Mouse (Mus musculus): ENCODE results near the gene Flcn. TPM values are rescaled to one million over a fixed set of nuclear protein-coding genes. Genes with fewer than 3 reads are reported as not detected.

Flcn gene
- total RNA-seq, 2 experiments from 2014 or later: 37.0 to 38.7 TPM

DNA sequence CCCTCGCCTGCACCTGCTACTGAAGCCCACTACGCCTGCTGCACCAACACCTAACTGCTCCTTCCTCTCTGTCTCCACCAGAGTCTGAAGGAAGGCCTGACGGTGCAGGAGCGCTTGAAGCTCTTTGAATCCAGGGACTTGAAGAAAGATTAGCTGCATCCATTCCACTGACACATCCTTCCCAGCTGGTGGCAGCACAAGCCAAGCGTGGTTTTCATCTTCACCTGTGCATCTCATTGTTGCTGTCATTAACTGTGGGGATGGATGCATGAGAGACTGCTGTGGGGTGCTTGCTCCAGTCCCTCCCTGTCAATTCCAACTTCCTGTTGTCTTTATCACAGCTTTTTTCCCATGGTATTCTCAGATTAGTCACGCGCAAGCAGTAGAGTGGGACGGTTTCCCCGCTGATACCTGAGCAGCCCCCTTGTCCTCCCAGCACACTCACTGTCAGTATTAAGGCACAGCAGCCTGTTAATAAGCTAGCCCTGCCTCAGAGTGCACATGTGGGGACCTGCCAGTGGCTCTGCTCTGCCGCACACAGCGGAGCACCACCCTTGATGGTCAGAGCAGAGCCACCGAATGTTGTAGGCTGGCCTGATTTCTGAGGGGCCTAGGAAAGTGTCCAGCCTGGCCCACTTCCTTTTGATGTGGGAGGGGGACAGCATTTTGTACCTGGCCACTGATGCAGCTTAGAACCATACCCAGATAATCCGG is 34.2 kb downstream of the Flcn start:
- intact Hi-C loops (cut with DNase I): no loop called here
- DNase-seq (ENCODE audit: low spot score in 2 of 2): no peak

DNA sequence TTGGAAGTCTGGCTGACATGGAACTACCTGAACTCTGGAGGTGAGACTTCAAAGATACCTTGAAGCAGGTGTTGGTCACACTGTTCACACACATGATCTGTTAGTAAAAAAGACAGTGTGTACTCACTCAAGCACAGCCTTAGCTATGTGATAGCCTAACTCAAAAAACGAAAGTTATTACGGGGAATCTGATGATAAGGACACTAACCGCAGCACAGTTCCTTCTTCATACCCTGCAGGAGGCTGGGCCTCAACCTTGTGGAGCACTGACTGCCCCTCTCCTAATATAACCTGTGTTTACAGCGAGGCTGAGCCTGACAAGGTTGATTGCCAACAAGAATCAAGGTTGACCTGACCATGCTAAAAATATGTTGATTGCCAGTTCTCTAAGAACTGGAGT is 35.3 kb downstream of the Flcn start:
- DNase-seq (ENCODE audit: low spot score in 2 of 2): no peak
- intact Hi-C loops (cut with DNase I): no loop called here

- intact Hi-C loops (cut with DNase I): no loop called here
- DNase-seq (ENCODE audit: low spot score in 2 of 2): no peak
Observed at GRCm38 (mm10) chr11:59772902-59773301, 36.9 kb downstream of the Flcn start.

- intact Hi-C loops (cut with DNase I): no loop called here
- no peak for DNase-seq (ENCODE audit: low spot score in 2 of 2)
Observed at GRCm38 (mm10) chr11:59772291-59772690, 37.5 kb downstream of the Flcn start.

DNA sequence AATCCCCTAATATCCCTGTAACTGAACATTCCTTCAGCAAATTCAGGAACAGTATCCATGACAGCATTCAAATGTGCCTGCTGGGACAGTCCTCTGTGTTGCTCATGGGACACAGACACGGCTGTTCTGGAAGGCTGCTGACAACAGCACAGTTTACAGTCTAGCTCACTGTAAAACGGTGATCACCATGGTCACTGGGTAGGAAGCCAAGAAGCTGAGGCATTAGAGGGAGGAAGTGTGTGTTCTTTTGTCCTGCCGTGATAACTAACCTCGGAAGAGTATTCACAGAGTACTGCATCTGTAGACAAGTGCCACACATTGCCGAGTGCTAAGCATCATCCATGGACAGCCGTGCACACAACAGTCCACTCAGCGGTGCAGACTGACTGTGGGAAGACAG is 39.1 kb downstream of the Flcn start:
- intact Hi-C loops (cut with DNase I): no loop called here
- no peak for DNase-seq (ENCODE audit: low spot score in 2 of 2)

GRCm38 (mm10) chr11:59769738-59770137 is 40.1 kb downstream of the Flcn start:
- no peak for DNase-seq (ENCODE audit: low spot score in 2 of 2)
- intact Hi-C loops (cut with DNase I): no loop called here

DNA sequence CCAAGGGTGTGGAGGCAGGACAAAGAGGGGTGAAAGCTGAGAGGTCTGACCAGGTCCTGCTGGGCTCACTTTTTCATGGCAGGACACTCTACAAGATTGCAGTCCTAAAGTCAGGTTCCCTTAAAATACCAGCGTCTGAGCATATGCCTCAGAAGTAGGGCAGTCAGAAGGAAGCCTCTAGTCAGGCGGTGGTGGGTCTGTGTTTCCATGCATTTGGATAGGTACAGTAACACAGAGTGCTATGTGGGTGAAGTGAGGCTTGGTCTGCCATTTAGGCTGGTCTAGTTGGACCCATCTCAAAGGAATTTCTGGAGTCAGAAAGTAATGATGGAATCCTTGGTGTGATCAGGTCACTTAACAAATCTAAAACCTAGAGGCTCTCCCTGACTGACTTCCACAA is 40.5 kb downstream of the Flcn start:
- DNase-seq (ENCODE audit: low spot score in 2 of 2): no peak
- intact Hi-C loops (cut with DNase I): no loop called here

- intact Hi-C loops (cut with DNase I): no loop called here
- DNase-seq (ENCODE audit: low spot score in 2 of 2): no peak
Observed at GRCm38 (mm10) chr11:59760796-59761195, 49.0 kb downstream of the Flcn start.

- intact Hi-C loops (cut with DNase I): no loop called here
- DNase-seq (ENCODE audit: low spot score in 2 of 2): no peak
Observed at GRCm38 (mm10) chr11:59759626-59760025, 50.2 kb downstream of the Flcn start.

- peak; percentile 29 to 69 for DNase-seq (ENCODE audit: low spot score in 2 of 2)
- intact Hi-C loops (cut with DNase I): no loop called here
Observed at GRCm38 (mm10) chr11:59759178-59759577, 50.6 kb downstream of the Flcn start.

DNA sequence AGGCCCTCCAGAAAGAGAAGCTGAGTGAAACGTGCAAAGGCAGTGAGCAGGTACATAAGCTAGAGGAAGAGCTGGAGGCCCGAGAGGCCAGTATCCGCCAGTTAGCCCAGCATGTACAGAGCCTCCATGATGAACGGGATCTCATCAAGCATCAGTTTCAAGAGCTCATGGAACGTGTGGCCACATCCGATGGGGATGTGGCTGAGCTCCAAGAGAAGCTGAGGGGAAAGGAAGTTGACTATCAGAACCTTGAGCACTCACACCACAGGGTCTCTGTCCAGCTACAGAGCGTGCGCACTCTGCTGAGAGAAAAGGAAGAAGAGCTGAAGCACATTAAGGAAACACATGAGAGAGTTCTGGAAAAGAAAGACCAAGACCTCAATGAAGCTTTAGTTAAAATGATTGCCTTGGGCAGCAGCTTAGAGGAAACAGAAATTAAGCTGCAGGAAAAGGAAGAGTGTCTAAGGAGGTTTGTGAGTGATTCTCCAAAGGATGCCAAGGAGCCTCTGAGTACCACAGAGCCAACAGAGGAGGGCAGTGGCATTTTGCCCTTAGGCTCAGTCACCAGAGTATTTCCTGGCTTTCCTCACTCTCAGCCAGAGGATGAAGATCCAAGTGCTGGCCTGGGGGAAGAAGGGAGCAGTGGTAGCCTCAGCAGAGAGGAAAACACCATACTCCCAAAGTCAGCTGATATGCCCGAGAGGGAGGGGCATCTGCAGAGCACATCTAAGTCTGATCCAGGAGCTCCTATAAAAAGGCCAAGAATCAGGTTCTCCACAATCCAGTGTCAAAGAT is 51.4 kb downstream of the Flcn start:
- intact Hi-C loops (cut with DNase I): no loop called here
- DNase-seq (ENCODE audit: low spot score in 2 of 2): no peak

GRCm38 (mm10) chr11:59756351-59756750 is 53.5 kb downstream of the Flcn start:
- DNase-seq (ENCODE audit: low spot score in 2 of 2): no peak
- intact Hi-C loops (cut with DNase I): no loop called here

DNA sequence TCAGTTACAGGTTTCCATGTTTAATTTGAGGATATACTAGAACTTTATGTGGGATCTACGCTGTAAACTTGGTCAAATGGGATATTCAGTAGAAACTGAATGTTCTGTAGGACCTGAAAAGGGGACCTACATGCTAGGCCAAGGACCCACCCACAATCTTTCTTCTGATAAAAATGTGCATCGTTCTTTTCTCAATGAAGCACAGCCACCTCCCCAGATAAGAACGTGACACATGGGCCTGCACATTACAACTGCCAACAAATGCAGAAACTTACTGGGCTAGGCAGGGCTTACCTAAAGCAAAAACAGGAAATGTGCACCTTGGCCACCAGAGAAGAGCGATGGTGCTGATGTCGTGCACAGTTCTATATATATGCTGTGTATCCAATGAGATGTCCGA is 55.3 kb downstream of the Flcn start:
- DNase-seq (ENCODE audit: low spot score in 2 of 2): no peak
- intact Hi-C loops (cut with DNase I): no loop called here

- intact Hi-C loops (cut with DNase I): loop anchor here (5.0 to 10.0 kb wide), 2 partner anchors 122 to 224 kb away; partner anchors contain the start of gene Zkscan17
- DNase-seq (ENCODE audit: low spot score in 2 of 2): no peak
Observed at GRCm38 (mm10) chr11:59749050-59749449, 60.8 kb downstream of the Flcn start.

GRCm38 (mm10) chr11:59746614-59747013 is 63.2 kb downstream of the Flcn start:
- DNase-seq (ENCODE audit: low spot score in 2 of 2): peak; percentile 68 to 70
- intact Hi-C loops (cut with DNase I): loop anchor here (5.0 to 10.0 kb wide), 2 partner anchors 119 to 222 kb away; partner anchors contain the start of gene Zkscan17

DNA sequence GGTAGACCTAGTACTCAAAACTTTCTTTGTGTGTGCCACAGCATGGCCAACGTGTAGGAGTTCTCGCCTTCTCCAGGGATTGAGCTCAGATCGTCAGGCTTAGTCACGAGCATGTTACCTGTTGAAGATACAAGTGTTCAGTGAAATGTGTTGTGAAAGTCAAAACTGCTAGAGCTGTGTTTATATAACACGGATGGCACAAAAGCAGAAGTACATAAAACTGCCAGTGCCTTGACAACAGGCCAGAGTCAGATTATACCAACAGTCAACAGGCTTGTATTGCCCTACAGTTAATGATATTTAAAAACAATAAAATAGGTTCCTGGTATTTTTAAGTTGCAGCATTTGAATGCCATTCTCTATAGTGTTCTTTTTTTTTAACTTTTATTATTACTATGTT is 64.0 kb downstream of the Flcn start:
- no peak for DNase-seq (ENCODE audit: low spot score in 2 of 2)
- intact Hi-C loops (cut with DNase I): loop anchor here (5.0 to 10.0 kb wide), 2 partner anchors 119 to 221 kb away; partner anchors contain the start of gene Zkscan17

DNA sequence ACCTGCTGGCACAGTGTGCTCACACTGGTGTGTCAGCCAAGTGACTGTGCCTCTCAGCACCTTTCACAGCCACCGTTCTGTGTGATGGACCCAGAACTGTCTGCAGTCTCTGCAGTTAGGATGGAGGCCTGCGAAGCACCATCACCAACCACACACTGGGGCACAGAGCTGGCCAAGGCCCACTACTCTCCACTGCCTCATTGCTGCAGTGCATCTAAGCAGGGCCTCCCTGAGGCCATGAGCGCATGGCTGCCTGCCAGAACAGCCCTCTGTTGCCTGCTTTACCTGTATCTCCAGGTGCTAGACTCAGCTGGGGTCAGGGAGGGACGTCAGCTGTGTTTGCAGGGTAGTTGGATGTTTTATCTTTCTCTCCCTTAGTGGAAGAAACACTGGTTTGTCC is 65.4 kb downstream of the Flcn start:
- intact Hi-C loops (cut with DNase I): loop anchor here (10.0 kb wide), 1 partner anchor 220 kb away; the partner anchor contains the start of gene Zkscan17
- no peak for DNase-seq (ENCODE audit: low spot score in 2 of 2)

- intact Hi-C loops (cut with DNase I): loop anchor here (10.0 kb wide), 1 partner anchor 219 kb away; the partner anchor contains the start of gene Zkscan17
- no peak for DNase-seq (ENCODE audit: low spot score in 2 of 2)
Observed at GRCm38 (mm10) chr11:59743712-59744111, 66.1 kb downstream of the Flcn start.

DNA sequence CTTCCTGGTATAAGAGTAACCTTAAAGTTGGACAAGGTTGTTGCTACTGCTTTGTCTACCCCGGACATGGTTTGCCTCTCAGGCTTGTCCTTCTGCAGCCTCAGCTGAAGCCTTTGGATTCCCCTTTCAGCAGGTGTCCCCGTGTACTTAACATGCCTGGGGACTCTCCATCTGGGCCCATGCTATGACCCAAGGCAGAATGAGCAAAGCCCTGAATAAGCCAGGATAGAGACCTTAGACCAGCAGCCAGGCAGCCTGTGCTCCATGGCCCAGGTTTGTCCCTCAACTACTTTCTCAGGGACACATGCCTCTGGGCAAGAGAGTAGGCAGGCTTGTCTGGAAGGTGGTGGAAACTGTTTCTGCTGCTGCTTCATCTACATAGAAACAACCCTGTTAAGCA is 66.5 kb downstream of the Flcn start:
- no peak for DNase-seq (ENCODE audit: low spot score in 2 of 2)
- intact Hi-C loops (cut with DNase I): loop anchor here (10.0 kb wide), 1 partner anchor 219 kb away; the partner anchor contains the start of gene Zkscan17

- intact Hi-C loops (cut with DNase I): loop anchor here (10.0 kb wide), 1 partner anchor 217 kb away; the partner anchor contains the start of gene Zkscan17
- no peak for DNase-seq (ENCODE audit: low spot score in 2 of 2)
Observed at GRCm38 (mm10) chr11:59741915-59742314, 67.9 kb downstream of the Flcn start.

All from left cerebral cortex, postnatal 14 days (tissue).